Mouse (Mus musculus) myocyte (in vitro differentiated cells): ENCODE measurements around the gene Rheb. TPM values are rescaled to one million over a fixed set of nuclear protein-coding genes. Genes with fewer than 3 reads are reported as not detected.

ENCODE experiments used
- H3K27me3 ChIP-seq: one replicate; pipeline ENCODE4 v1.6.1; 2011; ENCODE audit not compliant: control insufficient read depth, insufficient read depth, insufficient read length
- H3K36me3 ChIP-seq: one replicate; pipeline ENCODE4 v1.6.1; 2011; ENCODE audit not compliant: control insufficient read depth, insufficient read depth
- H3K4me2 ChIP-seq: one replicate; pipeline ENCODE4 v1.6.1; 2011; ENCODE audit warnings: low read depth, control low read depth
- H3K4me3 ChIP-seq: one replicate; pipeline ENCODE4 v1.5.1; 2011; ENCODE audit warnings: mild to moderate bottlenecking, control low read depth, moderate library complexity
- H3K79me2 ChIP-seq: one replicate; pipeline ENCODE4 v1.6.1; 2011; ENCODE audit not compliant: control insufficient read depth, insufficient read depth
- H3ac ChIP-seq: one replicate; pipeline ENCODE4 v1.6.1; 2011; ENCODE audit not compliant: control insufficient read depth, insufficient read length
- CEBPB ChIP-seq: IDR thresholded peaks from 2 replicates; pipeline ENCODE4 v1.6.1; 2011; ENCODE audit warnings: mild to moderate bottlenecking, moderate library complexity; ENCODE audit not compliant: poor library complexity, insufficient read depth, severe bottlenecking
- E2F4 ChIP-seq: IDR thresholded peaks from one replicate; pipeline ENCODE4 v1.6.1; 2011; ENCODE audit warnings: mild to moderate bottlenecking, control low read depth, moderate library complexity; ENCODE audit not compliant: insufficient read depth
- MAX ChIP-seq: IDR thresholded peaks from one replicate; pipeline ENCODE4 v1.6.1; 2011; ENCODE audit warnings: low read depth, mild to moderate bottlenecking, control low read depth
- MYOD1 ChIP-seq, 3 experiments: IDR thresholded peaks; one replicate each; pipeline ENCODE4 v1.6.1; 2011; ENCODE audit warnings: control low read depth in 2 of 3, low read depth in 2 of 3, mild to moderate bottlenecking in 2 of 3, moderate library complexity in 1 of 3; ENCODE audit not compliant: insufficient read length in 2 of 3, control insufficient read depth in 1 of 3
- MYOG ChIP-seq, 3 experiments: IDR thresholded peaks; one replicate each; pipeline ENCODE4 v1.6.1; 2011; ENCODE audit warnings: control low read depth in 2 of 3, low read depth in 2 of 3, mild to moderate bottlenecking in 2 of 3; ENCODE audit not compliant: insufficient read length in 2 of 3, control insufficient read depth in 1 of 3, insufficient read depth in 1 of 3
- POLR2A ChIP-seq: IDR thresholded peaks from one replicate; pipeline ENCODE4 v1.6.1; 2011; ENCODE audit warnings: low read depth, mild to moderate bottlenecking, control low read depth, moderate library complexity; ENCODE audit not compliant: insufficient read length
- POLR2AphosphoS2 ChIP-seq: IDR thresholded peaks from one replicate; pipeline ENCODE4 v1.6.1; 2011; ENCODE audit warnings: low read depth, control low read depth; ENCODE audit not compliant: insufficient read length
- REST ChIP-seq: IDR thresholded peaks from one replicate; pipeline ENCODE4 v1.6.1; 2011; ENCODE audit warnings: mild to moderate bottlenecking, control low read depth, moderate library complexity; ENCODE audit not compliant: insufficient read depth, insufficient read length
- SRF ChIP-seq: IDR thresholded peaks from one replicate; pipeline ENCODE4 v1.6.1; 2011; ENCODE audit warnings: low read depth; ENCODE audit not compliant: control insufficient read depth, insufficient read length
- TCF12 ChIP-seq: IDR thresholded peaks from one replicate; pipeline ENCODE4 v1.6.1; 2011; ENCODE audit warnings: mild to moderate bottlenecking, control low read depth; ENCODE audit not compliant: poor library complexity, insufficient read depth, severe bottlenecking
- TCF3 ChIP-seq: IDR thresholded peaks from one replicate; pipeline ENCODE4 v1.6.1; 2011; ENCODE audit warnings: low read depth, control low read depth; ENCODE audit not compliant: insufficient read length
- USF1 ChIP-seq: IDR thresholded peaks from one replicate; pipeline ENCODE4 v1.6.1; 2011; ENCODE audit warnings: low read depth, mild to moderate bottlenecking, control low read depth, moderate library complexity
- polyA plus RNA-seq: library from polyadenylated mRNA; unstranded; fragments of >200 nt; fragmentation: generic; extraction: Trizol; gene quantifications from one replicate; pipeline ENCODE4 v1.2.1, GENCODE M21; 2012; ENCODE audit warnings: missing spikeins

The Rheb gene
- polyA plus RNA-seq, 1 experiment: 64.4 TPM

DNA sequence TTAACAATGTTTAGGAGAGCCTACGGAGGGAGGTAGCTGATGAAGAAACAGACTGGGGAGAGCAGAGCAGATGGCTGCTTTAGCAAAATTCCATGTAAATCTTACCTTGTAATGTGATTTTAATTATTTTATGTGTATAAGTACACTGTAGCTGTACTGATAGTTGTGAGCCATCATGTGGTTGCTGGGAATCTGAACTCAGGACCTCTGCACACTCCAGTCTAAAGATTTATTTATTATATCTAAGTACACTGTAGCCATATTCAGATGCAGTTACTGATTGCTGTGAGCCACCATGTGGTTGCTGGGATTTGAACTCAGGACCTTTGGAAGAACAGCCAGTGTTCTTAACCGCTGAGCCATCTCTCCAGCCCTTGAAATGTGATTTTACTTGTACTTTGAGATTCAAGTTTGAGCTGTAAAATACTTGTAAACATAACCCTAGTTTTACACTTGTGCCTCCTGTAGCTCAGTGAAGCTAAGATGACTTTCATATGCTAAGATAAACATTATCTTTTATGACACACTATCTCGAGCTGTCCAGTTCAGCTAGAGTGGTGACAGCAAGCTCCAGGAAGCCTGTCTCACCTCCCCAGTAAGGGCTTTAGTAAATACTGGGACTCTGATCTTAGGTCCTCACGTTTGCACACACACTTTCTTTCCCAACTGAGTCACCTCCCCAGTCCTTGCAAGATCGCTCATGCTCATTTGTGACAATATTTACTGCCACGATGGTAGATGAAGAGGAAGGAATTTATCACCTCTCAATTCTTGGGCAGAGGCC is 40.4 kb downstream of the Rheb start:
- TF ChIP-seq POLR2A (no peak), REST (no peak), MYOG (IDR thresholded peaks at IDR 0.05; ENCODE audit: control insufficient read depth in 1 of 3, insufficient read depth in 1 of 3, insufficient read length in 2 of 3, low read depth in 2 of 3) (no peak), SRF (no peak), TCF3 (no peak), TCF12 (no peak), MYOD1 (IDR thresholded peaks at IDR 0.05; ENCODE audit: control insufficient read depth in 1 of 3, insufficient read length in 2 of 3, low read depth in 2 of 3) (no peak), E2F4 (no peak), CEBPB (no peak), MAX (no peak), POLR2AphosphoS2 (no peak)
- Histone ChIP-seq H3K4me3 (no peak overlapping the region), H3K36me3 (peaks cover 37% of the 10 kb centered on the region), H3K79me2 (no peaks in the 10 kb centered on the region), H3ac (no peak overlapping the region), H3K4me2 (no peak overlapping the region), H3K27me3 (no peaks in the 10 kb centered on the region)

DNA sequence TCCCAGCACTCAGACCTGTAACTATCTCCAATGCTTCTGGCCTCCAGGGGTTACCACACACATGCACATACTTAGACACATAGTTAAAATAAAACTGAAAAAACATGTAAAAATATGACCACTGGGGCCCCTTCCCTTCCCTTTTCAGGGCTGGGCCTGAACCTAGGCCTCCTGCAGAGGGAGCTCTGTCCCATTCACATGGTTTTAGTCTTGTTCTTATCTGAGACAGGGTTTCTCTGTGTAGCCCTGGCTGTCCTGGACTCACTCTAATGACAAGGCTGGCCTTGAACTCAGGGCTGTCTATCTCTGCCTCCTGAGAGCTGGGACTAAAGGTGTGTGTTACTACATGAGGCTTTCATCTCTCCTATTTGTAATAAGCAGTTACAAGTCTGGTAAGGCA is 42.0 kb downstream of the Rheb start:
- H3K79me2 ChIP-seq: no peaks in the 10 kb centered on the region
- H3K27me3 ChIP-seq: no peaks in the 10 kb centered on the region
- H3K4me3 ChIP-seq: no peak overlapping the region
- H3ac ChIP-seq: no peak overlapping the region
- H3K36me3 ChIP-seq: peaks cover 28% of the 10 kb centered on the region
- TF ChIP-seq MAX: no peak
- no peak for TF ChIP-seq CEBPB
- no peak for TF ChIP-seq POLR2A
- TF ChIP-seq TCF12: no peak
- TF ChIP-seq USF1: no peak
- no peak for TF ChIP-seq SRF
- no peak for TF ChIP-seq E2F4
- no peak for TF ChIP-seq POLR2AphosphoS2
- TF ChIP-seq MYOG (IDR thresholded peaks at IDR 0.05; ENCODE audit: control insufficient read depth in 1 of 3, insufficient read depth in 1 of 3, insufficient read length in 2 of 3, low read depth in 2 of 3): no peak
- TF ChIP-seq MYOD1 (IDR thresholded peaks at IDR 0.05; ENCODE audit: control insufficient read depth in 1 of 3, insufficient read length in 2 of 3, low read depth in 2 of 3): no peak
- TF ChIP-seq REST: no peak
- TF ChIP-seq TCF3: no peak
- no peak overlapping the region for H3K4me2 ChIP-seq

DNA sequence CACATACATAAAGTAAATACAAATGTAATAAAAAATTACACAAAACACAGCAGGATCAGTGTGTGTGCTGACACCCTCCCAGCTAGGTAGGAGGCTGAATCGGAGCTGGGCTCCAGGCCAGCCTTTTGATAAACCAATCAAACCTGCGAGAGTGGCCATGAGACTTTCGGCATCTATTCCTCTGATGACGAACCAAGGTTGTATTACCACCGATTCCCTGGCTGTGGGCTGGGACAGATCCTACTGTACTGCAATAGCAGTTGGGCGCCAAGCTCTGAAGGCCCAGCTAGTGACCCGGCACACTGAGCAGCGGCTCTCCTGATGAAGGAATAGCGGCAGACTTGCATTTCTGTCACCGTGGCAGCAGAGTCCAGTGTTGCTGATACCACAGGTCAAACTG is 43.8 kb downstream of the Rheb start:
- no peaks in the 10 kb centered on the region for H3K79me2 ChIP-seq
- peaks cover 12% of the 10 kb centered on the region for H3K36me3 ChIP-seq
- H3K4me3 ChIP-seq: no peak overlapping the region
- no peaks in the 10 kb centered on the region for H3K27me3 ChIP-seq
- H3ac ChIP-seq: no peak overlapping the region
- H3K4me2 ChIP-seq: no peak overlapping the region
- no peak for TF ChIP-seq MAX

DNA sequence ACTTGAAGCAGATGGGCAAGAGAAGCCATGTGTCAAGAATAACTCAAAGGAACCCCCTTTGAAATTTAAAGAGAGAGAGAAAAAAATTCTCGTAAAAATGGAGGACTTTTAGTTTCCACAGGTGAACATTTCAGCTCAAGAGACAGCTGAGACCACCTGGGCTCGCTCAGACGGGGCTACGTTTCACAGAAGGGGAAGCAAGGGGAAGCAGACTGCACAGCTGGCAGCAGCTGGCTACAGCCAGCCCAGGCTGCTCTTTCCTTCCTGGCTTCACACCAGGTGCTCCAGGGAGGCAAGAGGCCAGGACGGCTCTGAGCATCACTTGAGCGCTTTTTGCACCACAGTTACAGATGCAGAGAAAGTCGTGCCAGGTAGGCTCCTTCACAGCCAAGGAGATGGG is 44.6 kb downstream of the Rheb start:
- peaks cover 6% of the 10 kb centered on the region for H3K36me3 ChIP-seq
- TF ChIP-seq MYOD1 (IDR thresholded peaks at IDR 0.05; ENCODE audit: control insufficient read depth in 1 of 3, insufficient read length in 2 of 3, low read depth in 2 of 3): no peak
- no peak for TF ChIP-seq REST
- TF ChIP-seq USF1: no peak
- TF ChIP-seq TCF12: no peak
- TF ChIP-seq MAX: no peak
- no peak for TF ChIP-seq SRF
- no peak for TF ChIP-seq E2F4
- no peak for TF ChIP-seq TCF3
- no peaks in the 10 kb centered on the region for H3K79me2 ChIP-seq
- no peak overlapping the region for H3K4me2 ChIP-seq
- no peaks in the 10 kb centered on the region for H3K27me3 ChIP-seq
- H3ac ChIP-seq: no peak overlapping the region
- H3K4me3 ChIP-seq: no peak overlapping the region

DNA sequence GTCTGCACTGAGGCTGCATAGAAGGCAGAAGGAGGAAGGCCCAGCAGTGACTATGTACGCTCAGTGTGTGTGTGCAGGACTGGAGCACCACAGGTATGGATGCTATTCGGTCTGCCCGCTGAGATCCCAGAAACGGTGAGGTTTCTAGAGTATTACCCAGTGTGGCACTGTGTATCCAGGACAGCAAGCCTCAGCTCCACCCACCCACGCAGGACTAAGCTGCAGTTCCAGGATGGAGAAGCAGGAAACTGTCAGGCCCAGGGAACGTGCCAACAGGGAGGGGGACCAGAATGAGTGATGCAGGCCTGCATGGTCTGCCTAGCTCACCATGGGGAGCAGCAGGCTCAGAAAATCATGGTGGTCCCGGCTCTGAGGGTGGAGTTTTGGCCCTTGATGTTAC is 49.5 kb downstream of the Rheb start:
- Histone ChIP-seq H3K79me2 (no peaks in the 10 kb centered on the region), H3ac (no peak overlapping the region), H3K27me3 (no peaks in the 10 kb centered on the region), H3K36me3 (no peaks in the 10 kb centered on the region), H3K4me2 (no peak overlapping the region), H3K4me3 (no peak overlapping the region)
- TF ChIP-seq CEBPB: no peak
- no peak for TF ChIP-seq E2F4
- TF ChIP-seq USF1: no peak
- TF ChIP-seq POLR2AphosphoS2: no peak
